Mouse (Mus musculus) E14TG2a.4 (cell line): Measurements from ENCODE around the gene Wdfy4.

Experiments used
- CTCF ChIP-seq: conservative IDR thresholded peaks from 2 replicates; pipeline ENCODE4 v1.5.1; 2014; ENCODE audit warnings: low read length
- NANOG ChIP-seq: IDR thresholded peaks from 2 replicates; pipeline ENCODE4 v1.6.1; 2014; ENCODE audit warnings: borderline replicate concordance, low read length, mixed read lengths

GRCm38 (mm10) chr14:32939217-32939616, 246.1 kb downstream of the Wdfy4 start:
- TF ChIP-seq NANOG, result no peak
- TF ChIP-seq CTCF, result no peak
